Mouse (Mus musculus): ENCODE results near the gene Il11ra1. TPM values are rescaled to one million over a fixed set of nuclear protein-coding genes. Genes with fewer than 3 reads are reported as not detected.
"Not testable (repeated sequence)": the region's sequence is repeated elsewhere in the genome, so short reads cannot be mapped to it uniquely, and the experiment has no call there.

Il11ra1 gene
- polyA plus RNA-seq, 2 experiments from 2014 or later, result 10.0 to 14.0 TPM

DNA sequence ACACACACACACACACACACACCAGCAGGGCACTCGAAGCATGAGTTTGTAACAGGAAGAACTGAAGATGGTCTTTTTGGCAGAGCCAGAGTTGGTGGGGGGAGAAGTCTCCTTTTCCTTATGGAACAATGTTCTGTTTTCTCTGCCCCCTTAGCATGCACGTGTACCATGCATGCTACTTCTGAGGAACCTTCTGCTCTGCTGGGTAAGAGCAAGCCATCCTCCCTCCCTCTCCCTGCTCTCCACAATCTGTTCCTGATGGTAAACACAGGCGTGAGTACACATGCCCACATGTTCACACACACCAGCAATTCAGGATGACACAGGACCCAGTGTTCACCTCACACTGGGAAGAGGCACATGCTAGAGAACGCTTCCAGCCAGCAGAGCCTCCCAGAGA lies 18.6 kb upstream of the Il11ra1 start:
- no peak for ATAC-seq

DNA sequence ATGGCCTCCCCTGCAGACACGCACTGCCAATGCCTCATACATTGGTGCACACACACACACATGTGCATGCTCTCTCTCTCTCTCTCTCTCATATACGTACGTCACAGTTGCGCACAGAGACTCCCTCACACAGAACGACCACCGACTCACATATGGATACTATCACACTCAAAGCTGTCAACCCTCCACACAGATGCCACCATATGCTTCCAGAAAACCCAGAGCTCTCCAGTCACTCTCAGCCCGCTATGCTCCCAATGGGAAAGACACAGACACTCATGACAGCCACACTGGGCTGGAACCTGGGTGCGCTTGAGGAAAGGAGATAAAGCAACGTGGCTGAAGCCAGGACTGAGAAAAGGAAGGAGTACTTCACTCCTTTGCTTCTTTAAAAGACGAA lies 17.8 kb upstream of the Il11ra1 start:
- ATAC-seq, result no peak

DNA sequence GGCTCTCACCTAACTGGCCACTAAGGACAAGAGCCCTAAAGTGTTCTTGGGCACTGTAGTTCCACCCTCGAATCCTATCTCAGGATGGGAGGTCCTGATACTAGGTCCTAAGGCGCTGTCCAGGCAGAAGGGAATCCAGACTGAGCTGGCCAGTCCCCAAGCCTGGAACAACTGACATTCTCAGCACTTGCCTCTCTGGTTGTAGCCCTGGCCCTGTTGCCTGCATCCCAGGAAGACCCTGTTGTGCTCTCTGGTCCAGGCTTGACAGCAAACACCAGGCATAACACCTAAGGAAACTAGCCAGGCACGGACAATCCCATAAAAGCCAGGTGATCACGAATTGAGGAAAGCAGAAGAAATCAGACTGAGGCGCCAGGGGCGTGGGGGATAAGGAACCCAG lies 17.0 kb upstream of the Il11ra1 start:
- no peak for ATAC-seq

DNA sequence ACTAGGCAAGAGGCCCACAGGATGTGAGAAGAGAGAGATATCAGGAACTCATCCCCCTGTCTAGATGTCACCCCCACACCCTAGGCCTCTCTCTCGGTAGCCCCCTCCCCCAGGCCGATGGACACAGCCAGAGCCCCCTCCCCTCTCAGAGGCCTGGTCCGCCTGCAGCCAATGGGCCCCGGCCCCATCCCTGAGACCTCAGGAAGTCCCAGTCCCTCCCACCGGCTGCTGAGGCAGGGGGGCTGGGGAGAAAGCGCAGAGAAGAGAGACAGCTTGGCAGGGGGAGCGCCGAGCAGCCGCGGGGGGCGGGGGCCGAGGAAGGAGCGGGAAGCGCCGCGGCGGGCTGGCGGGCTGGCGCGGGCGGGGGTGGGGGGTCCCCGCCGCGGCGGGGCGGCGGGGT lies 16.5 kb upstream of the Il11ra1 start:
- ATAC-seq, result not testable (repeated sequence)

DNA sequence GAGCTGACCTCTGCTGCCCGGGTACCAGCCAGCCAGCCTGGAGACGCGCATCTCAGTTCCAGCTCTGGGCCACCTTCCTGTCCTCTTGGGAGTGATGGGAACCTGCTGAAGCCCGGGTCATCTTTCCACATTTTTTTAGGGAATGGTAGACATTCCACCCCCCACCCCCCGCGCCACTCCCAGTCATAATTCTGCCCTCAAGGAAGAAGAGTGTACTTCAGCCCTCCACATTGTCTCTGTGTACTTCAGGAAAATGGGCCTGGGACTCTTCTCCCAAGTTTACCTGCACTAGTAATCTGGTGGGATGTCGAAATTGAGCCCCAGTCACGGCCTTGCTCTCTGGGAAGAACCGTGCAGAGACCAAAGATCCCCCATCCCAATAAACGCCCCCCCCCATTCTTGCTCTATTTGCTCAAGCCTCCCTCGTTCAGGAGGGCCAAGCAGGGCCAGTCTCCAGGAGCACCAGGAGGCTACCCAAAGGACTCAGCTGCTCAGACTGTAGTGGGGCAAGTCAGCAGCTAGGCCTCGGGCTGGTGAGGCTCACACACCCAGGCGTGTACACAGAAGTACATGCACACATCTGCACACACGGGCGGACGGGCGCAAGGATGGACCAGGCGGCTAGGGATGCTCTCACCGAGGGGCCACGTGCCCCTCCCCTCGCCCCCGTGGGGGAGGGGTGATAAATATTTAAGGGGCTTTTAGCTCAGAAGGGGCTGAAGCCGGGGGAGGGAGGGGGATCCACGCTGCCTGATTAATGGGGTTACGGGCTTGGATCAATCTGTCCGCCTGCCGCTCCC lies 15.5 kb upstream of the Il11ra1 start:
- not testable (repeated sequence) for ATAC-seq

DNA sequence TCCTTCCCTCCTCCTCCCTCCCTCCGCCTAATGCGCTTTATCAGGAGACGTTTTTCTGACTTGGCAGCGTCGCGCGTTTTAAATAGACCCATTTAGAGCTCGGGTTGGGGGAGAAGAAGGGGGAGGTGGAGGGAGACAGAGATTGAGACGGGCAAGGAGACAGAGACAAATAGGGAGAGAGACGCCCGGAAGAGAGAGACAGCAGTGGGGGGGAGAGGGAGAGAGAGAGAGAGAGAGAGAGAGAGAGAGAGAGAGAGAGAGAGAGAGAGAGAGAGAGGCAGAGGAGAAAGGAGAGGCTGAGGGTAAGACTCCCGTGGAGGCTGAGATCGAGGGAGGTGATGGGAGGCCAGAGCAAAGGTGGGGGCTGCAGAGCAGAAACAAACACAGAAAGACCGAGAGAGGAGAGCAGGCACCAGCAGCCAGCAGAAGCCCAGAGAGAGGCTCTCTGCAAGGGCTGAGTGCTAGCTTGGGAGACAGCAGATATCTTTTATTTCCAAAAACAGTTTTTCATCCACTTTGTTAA lies 14.8 kb upstream of the Il11ra1 start:
- ATAC-seq, result not testable (repeated sequence)

DNA sequence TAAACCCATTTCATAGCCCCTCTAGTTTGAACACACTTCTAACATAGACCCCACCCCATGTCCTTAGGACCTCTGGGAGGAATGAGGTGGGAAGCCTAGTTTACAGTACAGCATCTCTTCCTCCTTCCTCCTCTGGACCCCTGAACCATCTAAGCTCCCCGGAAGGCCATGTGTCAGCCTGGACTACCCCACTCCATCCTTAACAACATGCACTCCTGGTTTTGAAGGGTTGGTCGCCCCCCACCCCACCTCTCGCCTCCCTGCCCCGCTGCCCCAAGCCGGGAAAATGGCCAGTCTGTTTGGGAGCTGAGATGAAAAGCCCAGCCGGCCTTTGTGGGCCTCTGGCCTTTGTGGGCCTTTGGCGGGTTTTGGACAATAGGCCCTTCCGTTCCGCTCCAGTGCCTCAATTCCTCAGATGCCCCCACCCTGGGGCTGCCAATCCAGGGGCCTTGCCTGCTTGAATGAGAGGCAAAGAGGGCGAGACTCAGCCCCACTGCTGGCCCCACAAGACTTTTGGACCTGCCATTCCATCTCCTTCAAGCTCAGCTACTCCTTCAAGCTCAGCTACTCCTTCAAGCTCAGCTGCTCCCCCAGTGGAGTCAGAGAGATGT lies 13.8 kb upstream of the Il11ra1 start:
- ATAC-seq, result not testable (repeated sequence)

DNA sequence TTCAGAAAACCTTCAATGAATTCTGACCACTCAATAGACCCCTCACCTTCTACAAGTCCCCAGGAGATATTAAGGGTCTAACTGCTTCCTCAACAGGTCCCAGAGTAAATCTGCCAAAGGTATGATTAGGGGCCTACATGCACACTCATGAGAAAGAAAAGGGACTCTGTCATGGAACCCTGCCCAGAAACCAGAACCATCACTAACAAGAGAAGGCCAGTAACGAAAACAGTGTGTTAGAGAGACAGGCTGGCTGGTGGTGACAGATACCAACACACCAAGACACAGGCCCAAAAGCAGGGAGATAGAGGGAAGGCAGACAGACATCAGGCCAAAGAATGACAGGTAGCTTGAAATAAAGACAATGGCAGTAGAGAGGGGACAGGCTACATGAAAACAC lies 11.2 kb upstream of the Il11ra1 start:
- not testable (repeated sequence) for ATAC-seq

DNA sequence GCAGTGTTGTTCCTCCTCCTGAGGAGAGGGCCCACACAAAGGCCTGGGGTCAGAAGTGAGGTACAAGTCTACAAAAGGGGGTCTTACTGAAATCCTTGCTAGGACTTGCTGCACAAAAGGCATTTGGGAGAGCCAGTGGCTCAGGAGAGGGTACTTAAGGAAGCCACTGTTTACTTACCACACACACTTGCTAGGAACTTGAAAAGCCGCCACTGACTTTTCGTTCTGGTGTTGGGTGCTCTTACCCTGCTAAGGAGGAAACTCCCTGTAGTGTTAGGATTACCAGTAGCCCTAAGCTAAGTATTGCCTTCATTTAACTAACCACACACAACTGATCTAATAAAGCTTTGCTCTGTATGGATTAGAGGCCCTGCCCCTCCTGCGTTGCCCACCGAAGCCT lies 9.8 kb upstream of the Il11ra1 start:
- ATAC-seq, result not testable (repeated sequence)

DNA sequence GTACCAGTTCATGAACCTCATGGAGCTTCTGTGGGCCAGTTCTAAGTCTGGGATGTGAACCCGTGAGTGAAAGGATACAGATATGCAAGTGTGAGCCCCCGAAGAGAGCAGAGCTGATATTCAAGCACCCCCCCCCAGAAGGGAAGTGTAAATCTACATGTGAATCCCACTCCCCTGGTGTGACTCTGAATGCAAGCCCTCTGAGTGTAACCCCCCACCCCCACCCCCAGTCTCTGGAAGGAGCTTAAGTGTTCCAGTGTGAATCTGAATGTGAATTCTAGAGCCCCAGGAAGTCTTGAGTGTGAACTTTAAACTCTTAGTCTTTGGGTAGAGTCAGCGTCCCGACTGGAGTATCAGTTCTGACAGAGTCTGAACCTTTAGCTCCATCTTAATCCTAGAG lies 6.3 kb upstream of the Il11ra1 start:
- not testable (repeated sequence) for ATAC-seq

DNA sequence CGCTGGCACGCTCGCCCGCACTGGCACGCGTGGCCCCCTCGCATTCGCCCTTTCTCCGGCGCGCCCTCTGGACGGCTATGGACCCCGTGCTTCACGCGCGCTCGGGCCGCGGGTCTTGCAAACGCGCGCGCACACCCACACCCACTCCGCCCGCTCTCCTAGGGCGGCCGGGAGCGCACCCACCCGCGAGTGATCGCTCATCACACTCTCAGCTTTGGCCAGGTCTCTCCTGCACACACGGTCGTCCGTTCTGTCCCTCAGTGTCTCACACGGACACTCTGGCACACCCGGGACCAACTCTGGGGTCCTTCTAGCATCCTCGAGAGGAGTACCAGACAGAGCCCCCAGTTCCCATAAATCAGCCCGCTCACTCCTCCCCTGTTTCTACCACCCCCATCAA lies 4.0 kb upstream of the Il11ra1 start:
- ATAC-seq, result not testable (repeated sequence)

DNA sequence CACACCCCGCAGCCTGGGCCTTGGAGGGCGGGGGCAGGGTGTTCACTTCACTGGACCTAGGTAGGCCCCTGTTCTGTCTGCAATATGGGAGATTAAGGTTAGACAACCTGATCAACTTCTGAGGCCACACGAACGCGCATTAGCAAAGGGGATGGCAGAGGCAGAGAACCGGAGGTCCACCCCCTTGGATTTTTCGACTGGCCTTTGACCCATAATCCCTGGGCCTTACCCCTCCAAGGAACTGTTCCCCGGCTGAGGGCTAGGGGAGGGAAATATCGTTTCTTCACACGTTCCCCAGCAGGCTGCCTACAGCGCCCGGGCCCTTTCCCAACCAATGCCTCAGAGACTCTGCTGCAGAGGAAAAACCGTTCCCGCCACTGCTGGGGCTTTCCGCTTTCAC lies 3.3 kb upstream of the Il11ra1 start:
- ATAC-seq, result not testable (repeated sequence)

DNA sequence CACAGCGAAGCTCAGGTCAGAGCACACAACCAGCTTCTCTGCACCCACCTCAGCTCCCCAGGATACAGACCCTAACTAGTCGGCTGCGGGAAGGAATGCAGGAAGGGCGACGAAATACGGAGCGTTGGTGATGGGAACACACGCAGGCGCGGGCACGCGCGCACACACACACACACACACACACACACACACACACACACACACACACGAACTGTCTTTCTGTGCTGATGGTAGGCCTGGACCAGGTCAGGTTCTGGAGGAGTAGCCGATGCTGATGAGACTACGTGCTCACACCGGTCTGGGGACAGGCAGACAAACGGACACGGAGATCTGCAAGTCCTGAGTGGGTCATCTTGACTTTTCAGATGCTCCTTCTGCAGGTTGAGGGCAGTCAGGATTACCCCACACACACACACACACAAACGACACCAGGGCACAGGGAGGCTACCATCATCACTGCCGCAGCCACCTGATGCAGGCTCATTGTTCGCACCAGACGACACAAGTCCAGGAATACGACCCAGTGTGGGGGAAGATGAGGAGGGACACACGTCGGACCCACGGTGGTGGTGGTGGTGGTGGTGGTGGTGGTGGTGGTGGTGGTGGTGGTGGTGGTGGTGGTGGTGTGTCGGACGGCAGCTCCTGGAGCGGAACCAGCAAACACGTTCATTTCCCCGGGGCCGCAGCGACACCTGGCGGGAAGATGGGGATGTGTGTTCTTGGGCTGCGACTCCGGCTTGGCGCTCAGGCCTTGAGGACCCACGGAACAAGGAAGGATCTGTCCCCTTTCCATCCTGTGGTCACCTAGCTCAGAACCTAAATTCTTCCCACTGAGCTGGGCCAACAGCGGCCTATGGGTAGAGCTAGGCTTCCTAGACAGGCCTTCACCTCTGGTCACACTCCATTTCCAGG lies 2.6 kb upstream of the Il11ra1 start, which contains the start of gene Cntfr:
Gene Cntfr, minus strand, starts transcription at position 160 of the 912 bp plus-strand sequence.
- not testable (repeated sequence) for ATAC-seq

DNA sequence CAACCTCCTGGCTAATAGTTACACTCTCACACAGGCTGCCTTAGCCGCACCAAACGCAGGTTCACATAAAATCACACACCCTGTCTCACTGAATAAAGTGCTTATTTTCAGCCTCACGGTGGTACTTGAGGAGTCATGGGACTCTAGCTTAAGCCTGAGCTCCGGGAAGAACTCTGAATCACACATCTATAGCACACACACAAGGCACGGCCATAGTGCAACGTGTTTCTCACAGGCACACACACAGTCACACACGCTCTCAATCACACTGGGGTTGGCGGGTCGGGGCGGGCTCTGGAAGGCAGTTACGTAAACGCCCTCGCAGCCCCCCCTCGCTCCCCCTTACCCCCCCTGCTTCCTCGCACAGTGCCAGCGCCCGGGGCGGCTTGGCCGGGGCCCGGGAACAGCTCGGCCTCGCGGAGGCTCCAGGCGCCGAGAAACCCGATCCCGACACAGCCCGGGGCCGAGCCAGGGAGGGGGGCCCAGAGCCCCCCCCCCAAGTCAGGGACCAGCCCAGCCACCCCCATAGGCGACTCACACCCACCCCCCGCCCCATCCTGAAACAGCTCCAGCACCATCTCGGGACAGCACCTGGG lies 1.3 kb upstream of the Il11ra1 start:
- not testable (repeated sequence) for ATAC-seq

DNA sequence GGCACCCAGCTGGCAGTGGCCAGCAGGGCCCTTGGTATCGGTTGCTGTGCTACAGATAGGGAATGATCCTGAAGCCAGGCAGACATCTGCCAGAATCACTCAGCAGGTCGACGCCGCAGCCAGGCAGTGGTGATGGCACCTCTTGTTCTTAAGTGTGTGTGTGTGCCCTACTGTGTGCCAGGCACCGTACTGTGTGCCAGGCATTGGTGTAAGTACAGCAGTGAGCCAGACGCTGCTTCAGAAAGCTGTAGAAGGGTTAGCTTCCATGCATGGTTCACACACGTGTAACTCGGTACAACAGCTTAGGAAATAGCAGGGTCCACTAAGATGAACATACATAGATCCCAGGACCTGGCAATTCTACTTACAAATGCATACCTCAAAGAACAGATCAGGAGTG lies 435 bp downstream of the Il11ra1 start:
- not testable (repeated sequence) for ATAC-seq

DNA sequence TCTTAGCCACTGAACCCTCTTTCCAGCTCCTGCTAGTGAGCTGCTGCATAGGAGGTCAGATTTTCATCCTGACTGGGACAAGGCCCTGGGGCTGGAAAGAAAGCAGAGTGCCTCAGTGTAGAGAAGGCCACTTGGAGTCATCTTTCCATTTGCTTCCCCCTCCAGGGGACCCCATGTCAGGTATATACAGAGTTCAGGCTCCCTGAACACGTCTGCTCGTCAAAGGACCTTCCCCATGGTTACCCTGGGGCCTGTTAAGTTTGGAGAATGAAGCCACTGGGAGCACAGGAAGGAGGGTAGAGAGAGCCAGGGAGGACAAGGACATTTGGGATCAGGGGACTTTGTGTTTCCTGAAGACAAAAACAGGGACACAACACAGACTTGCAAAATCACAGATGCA lies 2.4 kb downstream of the Il11ra1 start:
- not testable (repeated sequence) for ATAC-seq

DNA sequence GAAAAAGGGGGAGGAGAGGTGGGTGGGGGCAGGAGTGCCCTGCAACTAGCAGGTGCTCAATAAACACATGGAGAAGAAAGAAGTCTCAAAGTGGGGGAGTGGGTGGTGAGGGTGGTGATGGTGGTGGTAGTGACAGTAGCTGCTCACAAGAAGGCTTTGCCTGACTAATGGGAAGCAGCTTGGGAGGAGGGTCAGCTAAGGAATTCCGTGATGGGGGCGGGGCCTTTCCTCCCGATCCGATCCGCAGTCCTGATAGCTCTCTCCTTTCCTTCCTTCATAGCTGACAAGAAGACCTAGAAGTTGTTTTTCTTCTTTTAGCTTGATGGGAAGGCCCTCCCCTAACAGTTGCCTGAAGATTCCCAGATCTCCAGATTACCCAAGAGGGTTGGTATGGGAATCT lies 4.9 kb downstream of the Il11ra1 start:
- no peak for ATAC-seq

DNA sequence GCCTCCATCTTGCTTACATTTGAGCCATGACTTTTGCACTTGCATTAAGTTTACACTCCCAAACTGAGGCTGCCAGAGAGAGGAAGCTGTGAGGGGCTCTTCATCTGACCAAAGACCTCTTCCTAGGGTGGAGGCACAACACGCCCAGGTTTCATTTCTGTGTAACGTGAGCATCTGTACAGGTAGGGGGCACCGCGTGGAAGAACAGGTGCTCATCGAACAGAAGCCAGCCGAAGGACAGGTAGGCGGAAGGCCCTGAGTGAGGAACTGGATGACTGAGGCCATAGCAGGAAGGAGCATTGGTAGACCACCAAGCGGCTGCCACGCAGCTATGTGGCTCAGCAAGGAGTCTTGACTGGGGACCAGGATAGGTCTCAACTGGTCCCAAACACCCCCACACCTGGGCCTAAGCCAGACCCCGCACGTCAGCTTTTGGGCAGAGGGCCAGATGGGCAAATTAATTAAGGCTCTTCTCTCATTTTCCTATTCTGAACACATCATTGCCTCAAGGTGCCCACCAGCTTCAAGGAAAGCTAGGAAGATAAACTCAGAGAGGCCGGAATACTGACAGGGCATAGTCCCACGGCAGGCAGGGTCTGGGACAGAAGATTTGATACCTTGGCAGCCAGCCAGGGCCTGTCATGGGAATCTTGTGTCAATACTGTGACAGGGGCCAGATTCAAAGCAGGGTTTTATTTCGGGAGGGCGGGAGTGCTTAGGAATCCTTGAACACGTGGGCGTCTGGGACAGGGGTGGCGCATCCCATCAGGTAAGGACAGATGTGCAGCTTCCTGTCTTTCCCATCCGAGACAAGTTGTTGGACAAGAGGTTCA lies 6.3 kb downstream of the Il11ra1 start:
- no peak for ATAC-seq

DNA sequence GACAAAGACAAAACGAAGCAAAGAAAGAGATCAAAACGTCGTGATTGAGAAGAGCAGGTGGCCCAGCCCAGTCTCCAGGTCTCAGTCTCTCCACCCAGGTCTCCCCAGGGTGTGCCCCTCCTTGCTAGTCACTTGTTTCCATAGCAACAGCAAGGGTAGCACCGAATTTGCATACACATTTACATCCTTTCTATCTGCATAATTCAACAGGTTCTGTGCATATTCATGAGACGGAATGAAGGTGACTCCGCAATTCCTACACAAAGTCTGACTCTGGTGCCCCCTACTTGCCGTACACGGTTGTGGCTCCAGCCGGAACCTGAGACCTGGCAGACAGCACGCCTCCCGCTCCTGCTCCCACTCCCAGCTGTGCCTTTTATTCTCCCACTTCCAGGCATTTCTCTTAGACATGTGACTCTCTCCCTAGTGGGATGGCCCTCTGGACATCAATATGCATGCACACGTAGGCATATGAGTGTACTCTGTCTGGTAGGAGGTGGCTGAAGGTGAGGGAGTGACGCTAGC lies 7.3 kb downstream of the Il11ra1 start:
- ATAC-seq, result peak; percentile 72

DNA sequence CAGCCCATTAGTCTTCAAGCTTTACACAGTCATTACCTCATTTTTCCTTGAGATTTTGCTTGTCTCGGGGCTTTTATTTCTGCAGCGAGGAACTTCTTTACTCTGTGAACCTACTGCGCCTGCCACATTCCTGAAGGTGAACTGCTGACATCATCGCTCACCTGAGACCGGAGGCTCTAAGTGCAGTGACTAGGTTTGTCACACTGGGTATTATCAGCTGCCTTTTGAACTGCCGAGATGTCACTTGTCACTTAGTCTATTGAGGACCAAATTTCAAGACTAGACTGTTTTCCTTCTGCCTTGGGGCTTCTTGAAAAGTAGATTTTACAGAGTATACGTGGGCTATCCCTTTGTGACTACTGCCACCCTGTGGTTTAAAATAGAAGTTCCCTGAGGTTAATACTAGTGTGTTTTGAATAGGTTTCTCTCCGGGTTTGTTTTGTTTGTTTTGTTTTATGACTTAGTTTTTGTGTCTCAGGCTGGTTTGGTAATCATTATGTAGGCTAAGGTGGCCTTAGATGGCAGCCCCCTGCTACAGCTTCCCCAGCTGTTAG lies 8.5 kb downstream of the Il11ra1 start:
- peak; percentile 56 for ATAC-seq

DNA sequence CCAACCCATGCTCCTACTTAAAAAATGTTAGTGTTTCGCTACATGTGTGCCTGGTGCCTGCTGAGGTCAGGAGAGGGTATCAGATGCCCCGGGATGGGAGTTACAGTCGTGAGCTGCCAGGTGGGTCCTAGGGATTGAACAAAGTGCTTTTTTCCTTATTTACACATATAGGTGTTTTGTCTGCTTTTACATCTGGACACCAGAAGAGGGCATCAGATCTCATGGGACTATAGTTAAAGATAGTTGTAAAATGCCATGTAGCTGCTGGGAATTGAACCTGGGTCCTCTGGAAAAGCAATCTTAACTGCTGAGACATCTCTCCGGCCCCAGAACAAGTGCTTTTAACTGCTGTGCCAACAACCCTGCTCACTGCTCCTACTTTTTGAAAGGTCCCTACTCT lies 10.4 kb downstream of the Il11ra1 start:
- ATAC-seq, result no peak
